Mouse (Mus musculus) heart, adult 2 months (tissue): ENCODE measurements around the gene Ildr1.

Source experiments
- CTCF ChIP-seq: fragments of 200-600 bp; IDR thresholded peaks from 2 replicates; pipeline ENCODE4 v1.8.1; 2022; ENCODE audit warnings: antibody characterized with exemption, mild to moderate bottlenecking, moderate library complexity
- EP300 ChIP-seq: fragments of 200-500 bp; IDR thresholded peaks from 2 replicates; pipeline ENCODE4 v1.6.1; 2011; ENCODE audit warnings: low read depth, low read length, control low read depth; ENCODE audit not compliant: insufficient read depth
- POLR2A ChIP-seq: fragments of 200-500 bp; IDR thresholded peaks from 2 replicates; pipeline ENCODE4 v1.6.1; 2011; ENCODE audit warnings: mild to moderate bottlenecking, low read depth, low read length, control low read depth; ENCODE audit not compliant: insufficient read depth

DNA sequence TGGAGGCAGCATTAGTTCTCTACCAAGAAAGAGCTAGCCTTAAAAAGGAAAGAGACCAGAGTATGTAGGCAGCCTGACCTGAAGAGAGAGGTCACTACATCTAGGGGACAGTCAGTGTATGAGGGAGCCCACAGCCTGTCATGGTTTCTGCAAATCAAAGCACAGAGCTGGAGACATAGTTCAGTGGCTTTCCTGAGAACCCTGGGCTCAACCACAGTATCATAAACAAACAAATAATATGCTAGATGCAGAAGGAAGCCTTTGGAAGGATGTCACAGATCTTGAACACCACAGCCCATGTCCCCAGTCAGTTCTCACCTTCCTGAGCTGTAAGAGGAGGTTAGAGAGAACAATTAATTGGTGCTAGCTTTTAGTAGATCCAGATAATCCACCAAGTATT is 24.9 kb downstream of the Ildr1 start:
- TF ChIP-seq POLR2A (no peak), CTCF (no peak), EP300 (no peak)
